Mouse (Mus musculus): ENCODE results near the gene Plekhg1. TPM values are rescaled to one million over a fixed set of nuclear protein-coding genes. Genes with fewer than 3 reads are reported as not detected.

Plekhg1 gene
- total and polyA plus RNA-seq, 3 experiments = 0.60 to 0.97 (median 0.68) TPM

GRCm38 (mm10) chr10:3810476-3811273 lies 70.5 kb downstream of the Plekhg1 start:
- dilution Hi-C loops (cut with MboI; ENCODE audit: extremely low pct_ligation_motif_present, extremely low pct_unique_long_range_greater_than_20kb, low sequenced_read_pairs) = no loop called here
- no peaks in the 10 kb centered on the region for H3K36me3 ChIP-seq (replicated peaks in 1 of 2; ENCODE audit: control insufficient read depth in 1 of 2, insufficient read depth in 1 of 2, low read length in 1 of 2)
- no peak overlapping the region for H3K4me2 ChIP-seq (ENCODE audit: insufficient read depth, low read depth, poor library complexity, severe bottlenecking)
- H3K9me3 ChIP-seq (replicated peaks; ENCODE audit: low read length) = no peaks in the 10 kb centered on the region
- in situ Hi-C loops (cut with MboI; ENCODE audit: low pct_ligation_motif_present, low pct_unique_long_range_greater_than_20kb, low sequenced_read_pairs) = no loop called here
- DNase-seq (ENCODE audit: extremely low read depth) = no peak
- no peaks in the 10 kb centered on the region for H3K79me2 ChIP-seq (replicated peaks; ENCODE audit: control insufficient read depth, extremely low read depth, insufficient read depth, poor library complexity, severe bottlenecking)
- no peak for TF ChIP-seq MEF2A (IDR thresholded peaks at IDR 0.05; ENCODE audit: borderline replicate concordance, low read depth, low read length)
- TF ChIP-seq NELFE (IDR thresholded peaks at IDR 0.05; ENCODE audit: low read depth, low read length) = no peak
- TF ChIP-seq USF1 (IDR thresholded peaks at IDR 0.05; ENCODE audit: low read depth, low read length) = no peak
- TF ChIP-seq EP300 (IDR thresholded peaks at IDR 0.05; ENCODE audit: low read length) = no peak
- TF ChIP-seq KAT2A (IDR thresholded peaks at IDR 0.05; ENCODE audit: insufficient replicate concordance, low read length) = no peak
- TF ChIP-seq JUN (IDR thresholded peaks at IDR 0.05; ENCODE audit: insufficient read depth, low read depth, low read length) = no peak
- TF ChIP-seq MAX (IDR thresholded peaks at IDR 0.05; ENCODE audit: low read length) = no peak
- no peak for TF ChIP-seq CTCF (conservative IDR thresholded peaks at IDR 0.05 in 1 of 2, IDR thresholded peaks at IDR 0.05 in 1 of 2; ENCODE audit: low read depth in 2 of 2, low read length in 2 of 2)
- TF ChIP-seq POLR2AphosphoS2 (IDR thresholded peaks at IDR 0.05; ENCODE audit: low read depth, low read length) = no peak
- TF ChIP-seq ZNF384 (IDR thresholded peaks at IDR 0.05; ENCODE audit: low read depth, low read length) = no peak
- no peak for TF ChIP-seq USF2 (conservative IDR thresholded peaks at IDR 0.05; ENCODE audit: low read depth, low read length)
- TF ChIP-seq GABPA (IDR thresholded peaks at IDR 0.05; ENCODE audit: insufficient replicate concordance, low read depth, low read length) = no peak
- H3K9ac ChIP-seq (ENCODE audit: insufficient read depth, low read depth) = no peak overlapping the region
- H3K4me1 ChIP-seq (ENCODE audit: control insufficient read depth in 1 of 2, insufficient read depth in 2 of 2) = no peaks in the 10 kb centered on the region
- no peak overlapping the region for H3K4me3 ChIP-seq (replicated peaks in 1 of 3; ENCODE audit: low read depth in 2 of 3, low read length in 2 of 3, poor library complexity in 1 of 3)
- H3K27me3 ChIP-seq (replicated peaks) = no peaks in the 10 kb centered on the region
- H3K27ac ChIP-seq (ENCODE audit: insufficient read depth, low read depth) = no peak overlapping the region

GRCm38 (mm10) chr10:3818940-3819701 lies 79.0 kb downstream of the Plekhg1 start:
- in situ Hi-C loops (cut with MboI; ENCODE audit: low pct_ligation_motif_present, low pct_unique_long_range_greater_than_20kb, low sequenced_read_pairs) = no loop called here
- dilution Hi-C loops (cut with MboI; ENCODE audit: extremely low pct_ligation_motif_present, extremely low pct_unique_long_range_greater_than_20kb, low sequenced_read_pairs) = no loop called here
- Histone ChIP-seq H3K27me3 (replicated peaks) (no peaks in the 10 kb centered on the region), H3K9me3 (replicated peaks; ENCODE audit: low read length) (no peaks in the 10 kb centered on the region), H3K79me2 (replicated peaks; ENCODE audit: control insufficient read depth, extremely low read depth, insufficient read depth, poor library complexity, severe bottlenecking) (no peaks in the 10 kb centered on the region), H3K27ac (ENCODE audit: insufficient read depth, low read depth) (no peak overlapping the region), H3K36me3 (replicated peaks in 1 of 2; ENCODE audit: control insufficient read depth in 1 of 2, insufficient read depth in 1 of 2, low read length in 1 of 2) (peaks cover 0 to 30% of the 10 kb centered on the region in 2 experiments), H3K9ac (ENCODE audit: insufficient read depth, low read depth) (no peak overlapping the region), H3K4me3 (replicated peaks in 1 of 3; ENCODE audit: low read depth in 2 of 3, low read length in 2 of 3, poor library complexity in 1 of 3) (no peak overlapping the region), H3K4me1 (ENCODE audit: control insufficient read depth in 1 of 2, insufficient read depth in 2 of 2) (no peaks in the 10 kb centered on the region), H3K4me2 (ENCODE audit: insufficient read depth, low read depth, poor library complexity, severe bottlenecking) (no peak overlapping the region)
- DNase-seq (ENCODE audit: extremely low read depth) = no peak
- TF ChIP-seq ZC3H11A (IDR thresholded peaks at IDR 0.05; ENCODE audit: low read depth, low read length) (no peak), RAD21 (IDR thresholded peaks at IDR 0.05; ENCODE audit: low read depth, low read length) (no peak), NRF1 (IDR thresholded peaks at IDR 0.05; ENCODE audit: low read depth, low read length) (no peak)
